Mouse (Mus musculus) liver, embryonic 11.5 days (tissue): ENCODE data around the gene Hist1h3d. TPM values are rescaled to one million over a fixed set of nuclear protein-coding genes. Genes with fewer than 3 reads are reported as not detected.
A peak's percentile ranks its signal among the peaks of the same experiment; 100 is the strongest.
"Not testable (repeated sequence)": the region's sequence is repeated elsewhere in the genome, so short reads cannot be mapped to it uniquely, and the experiment has no call there.

Experiments
- ATAC-seq: fragments of 200-750 bp; cut with Nextera tagmentation; replicated peaks from 2 replicates; pipeline ENCODE4 v1.8.0; 2017; ENCODE audit warnings: moderate number of reproducible peaks, mild to moderate bottlenecking, moderate TSS enrichment, moderate library complexity; ENCODE audit not compliant: low FRiP score
- DNase-seq: peaks from one replicate; pipeline ENCODE4 v3.0.0-alpha.2; 2017; ENCODE audit warnings: low spot score
- H3K27ac ChIP-seq: fragments of 300-500 bp; sonication (generic); 2 replicates; pipeline ENCODE4 v1.5.1; 2014; ENCODE audit warnings: mild to moderate bottlenecking, low read depth, low read length, control low read depth
- H3K27me3 ChIP-seq: fragments of 300-500 bp; sonication (generic); replicated peaks from 2 replicates; pipeline ENCODE4 v1.6.1; 2014; ENCODE audit warnings: low read length, mixed read lengths; ENCODE audit not compliant: control insufficient read depth, insufficient read depth
- H3K36me3 ChIP-seq: fragments of 300-500 bp; sonication (generic); 2 replicates; pipeline ENCODE4 v1.6.1; 2014; ENCODE audit warnings: mild to moderate bottlenecking, low read length, moderate library complexity, mixed read lengths; ENCODE audit not compliant: control insufficient read depth, insufficient read depth
- H3K4me1 ChIP-seq: fragments of 300-500 bp; sonication (generic); replicated peaks from 2 replicates; pipeline ENCODE4 v1.6.1; 2014; ENCODE audit warnings: low read length, mixed read lengths; ENCODE audit not compliant: control insufficient read depth, insufficient read depth
- H3K4me2 ChIP-seq: fragments of 300-500 bp; sonication (generic); 2 replicates; pipeline ENCODE4 v1.6.1; 2014; ENCODE audit warnings: mild to moderate bottlenecking, control low read depth, moderate library complexity
- H3K4me3 ChIP-seq: fragments of 300-500 bp; sonication (generic); 2 replicates; pipeline ENCODE4 v1.5.1; 2014; ENCODE audit warnings: low read depth, low read length, control low read depth
- H3K9ac ChIP-seq: fragments of 300-500 bp; sonication (generic); 2 replicates; pipeline ENCODE4 v1.6.1; 2014; ENCODE audit warnings: low read depth, low read length, control low read depth
- H3K9me3 ChIP-seq: fragments of 300-500 bp; sonication (generic); 2 replicates; pipeline ENCODE4 v1.6.1; 2016; ENCODE audit warnings: low read length, inconsistent platforms, mixed read lengths; ENCODE audit not compliant: control insufficient read depth
- WGBS: fragments of 180-500 bp; shearing (Covaris S2); extraction: QIAGEN DNeasy Blood & Tissue Kit; methylation state at CpG from one replicate; pipeline ENCODE4 v1.1.7; 2014; 5-methylcytosine and 5-hydroxymethylcytosine counted together
- polyA plus RNA-seq: library from polyadenylated mRNA; unstranded; fragments of >200 nt; fragmentation: Nextera tagmentation; extraction: Ambion mirVana; gene quantifications from 2 replicates; pipeline ENCODE4 v1.2.1, GENCODE M21; 2014

The Hist1h3d gene
- polyA plus RNA-seq, 1 experiment from 2014 or later, result 7.7 TPM

DNA sequence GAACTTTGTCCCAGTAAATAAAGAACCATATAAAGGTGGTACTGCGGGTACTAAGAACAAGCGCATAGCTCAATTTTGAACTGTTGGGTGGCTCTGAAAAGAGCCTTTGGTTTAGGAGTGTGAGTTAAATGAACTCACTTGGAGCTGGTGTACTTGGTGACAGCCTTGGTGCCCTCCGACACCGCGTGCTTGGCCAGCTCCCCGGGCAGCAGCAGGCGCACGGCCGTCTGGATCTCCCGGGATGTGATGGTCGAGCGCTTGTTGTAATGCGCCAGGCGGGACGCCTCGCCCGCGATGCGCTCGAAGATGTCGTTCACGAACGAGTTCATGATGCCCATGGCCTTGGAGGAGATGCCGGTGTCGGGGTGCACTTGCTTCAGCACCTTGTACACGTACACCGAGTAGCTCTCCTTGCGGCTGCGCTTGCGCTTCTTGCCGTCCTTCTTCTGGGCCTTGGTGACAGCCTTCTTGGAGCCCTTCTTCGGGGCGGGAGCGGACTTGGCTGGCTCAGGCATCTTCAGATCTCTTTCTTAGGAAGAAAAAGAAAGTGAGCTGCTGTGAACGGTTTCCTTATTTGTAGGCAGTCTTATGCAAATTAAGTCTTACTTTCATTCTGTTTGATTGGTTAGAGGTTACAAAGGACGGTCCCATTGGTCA, 10.0 kb downstream of the Hist1h3d start:
- H3K9me3 ChIP-seq, H3K27me3 ChIP-seq, H3K36me3 ChIP-seq: not testable (repeated sequence)
- WGBS, result 2% methylated on average over 20 of the region's 36 CpGs
- Histone ChIP-seq H3K4me3 (peak overlapping the region; percentile 52), H3K27ac (peak overlapping the region; percentile 100), H3K4me2 (peak overlapping the region; percentile 87), H3K9ac (peak overlapping the region; percentile 69), H3K4me1 (peaks cover 31% of the 10 kb centered on the region)
- DNase-seq (peak; percentile 72), ATAC-seq (peak; percentile 80)

DNA sequence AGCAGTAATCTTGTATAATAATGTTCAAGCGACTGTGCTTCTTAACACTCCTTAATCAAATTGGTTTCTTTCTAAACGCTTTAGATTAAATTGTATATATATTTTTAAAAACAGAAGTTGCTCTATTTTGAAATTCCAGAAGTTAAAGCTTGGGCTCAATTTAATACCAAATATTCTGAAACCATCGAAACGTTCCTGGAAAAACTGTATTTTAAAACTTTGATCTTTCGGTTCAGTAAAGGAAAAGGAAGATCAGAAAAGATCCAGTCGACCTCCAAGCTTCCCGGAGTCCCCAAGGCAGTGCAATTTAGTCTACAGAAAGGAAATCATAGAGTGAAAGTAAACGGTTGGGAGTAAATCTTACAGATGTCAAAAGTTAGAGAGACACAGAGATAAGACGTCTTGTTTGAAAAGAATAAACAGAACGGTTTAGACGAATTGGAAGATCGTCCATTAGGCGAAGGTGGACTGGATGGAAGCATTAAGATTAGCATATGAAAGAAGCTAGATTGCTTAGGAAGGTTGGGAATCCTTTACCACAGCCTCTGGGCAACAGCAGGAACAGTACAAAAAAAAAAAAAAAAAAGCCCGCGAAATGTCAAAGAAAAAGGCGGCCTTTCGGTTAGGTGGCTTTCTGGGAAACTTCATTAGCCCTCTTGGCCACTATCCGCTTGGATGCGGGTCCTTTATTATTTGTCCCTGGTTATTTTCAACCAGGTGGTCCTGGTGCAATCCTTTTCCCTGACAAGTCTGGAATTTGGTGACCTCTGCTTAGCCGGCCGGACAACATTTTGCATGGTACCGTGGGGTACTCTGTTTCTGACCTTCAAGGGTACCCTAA, 10.8 kb downstream of the Hist1h3d start:
- peaks cover 28% of the 10 kb centered on the region for H3K4me1 ChIP-seq
- H3K27ac ChIP-seq, result peak overlapping the region; percentile 100
- 3% methylated on average over 22 of the region's 22 CpGs for WGBS
- H3K4me2 ChIP-seq, result peak overlapping the region; percentile 87
- peak overlapping the region; percentile 75 for H3K9ac ChIP-seq
- H3K4me3 ChIP-seq, result peak overlapping the region; percentile 43
- no peaks in the 10 kb centered on the region for H3K27me3 ChIP-seq
- no peak for ATAC-seq
- H3K9me3 ChIP-seq, result no peaks in the 10 kb centered on the region
- DNase-seq, result no peak
- no peaks in the 10 kb centered on the region for H3K36me3 ChIP-seq

DNA sequence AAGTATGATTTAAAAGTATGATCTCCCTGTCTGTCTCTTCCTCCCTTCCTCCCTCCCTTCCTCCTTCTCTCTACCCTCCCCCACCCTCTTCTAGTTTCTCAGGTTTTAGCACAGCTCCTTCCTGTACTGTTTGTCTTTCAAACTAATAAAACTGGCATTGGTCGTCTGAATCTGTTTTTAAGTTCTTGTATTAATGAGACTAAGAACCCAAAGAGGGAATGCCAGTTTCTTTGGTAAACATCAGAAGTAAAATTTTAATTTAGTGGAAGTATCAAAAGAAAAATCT, 11.3 kb downstream of the Hist1h3d start:
- H3K27me3 ChIP-seq, result no peaks in the 10 kb centered on the region
- peak overlapping the region; percentile 75 for H3K9ac ChIP-seq
- no peaks in the 10 kb centered on the region for H3K36me3 ChIP-seq
- H3K4me3 ChIP-seq, result peak overlapping the region; percentile 43
- H3K27ac ChIP-seq, result peak overlapping the region; percentile 100
- no peak for ATAC-seq
- H3K4me1 ChIP-seq, result peaks cover 27% of the 10 kb centered on the region
- DNase-seq, result no peak
- WGBS, result 16% methylated on average over 1 of the region's 1 CpGs
- H3K9me3 ChIP-seq, result no peaks in the 10 kb centered on the region
- peak overlapping the region; percentile 87 for H3K4me2 ChIP-seq

DNA sequence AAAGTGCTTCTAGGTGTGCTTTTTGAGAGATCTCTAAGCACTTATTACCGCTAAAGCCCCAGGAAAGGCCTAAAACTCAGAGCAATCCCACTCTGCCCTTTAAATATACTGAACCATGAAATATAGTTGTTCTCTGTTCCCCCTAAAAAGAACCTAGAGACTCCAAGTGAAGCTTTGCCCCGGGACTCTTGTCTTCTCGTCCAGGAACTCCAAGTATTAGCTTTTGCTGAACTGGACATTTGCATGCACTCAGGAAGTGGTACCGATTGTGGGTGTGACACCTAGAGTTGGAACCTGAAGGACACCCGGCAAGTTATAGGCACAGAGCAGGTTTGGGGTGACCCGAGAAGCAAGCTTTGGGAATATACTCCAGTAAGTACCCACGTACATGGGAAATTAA, 15.6 kb downstream of the Hist1h3d start:
- H3K4me2 ChIP-seq, result no peak overlapping the region
- WGBS, result 95% methylated on average over 7 of the region's 7 CpGs
- ATAC-seq (no peak), DNase-seq (no peak)
- peaks cover 37% of the 10 kb centered on the region for H3K4me1 ChIP-seq
- no peaks in the 10 kb centered on the region for H3K27me3 ChIP-seq
- no peak overlapping the region for H3K9ac ChIP-seq
- H3K4me3 ChIP-seq, result no peak overlapping the region
- no peak overlapping the region for H3K27ac ChIP-seq
- H3K36me3 ChIP-seq, result no peaks in the 10 kb centered on the region
- no peaks in the 10 kb centered on the region for H3K9me3 ChIP-seq

DNA sequence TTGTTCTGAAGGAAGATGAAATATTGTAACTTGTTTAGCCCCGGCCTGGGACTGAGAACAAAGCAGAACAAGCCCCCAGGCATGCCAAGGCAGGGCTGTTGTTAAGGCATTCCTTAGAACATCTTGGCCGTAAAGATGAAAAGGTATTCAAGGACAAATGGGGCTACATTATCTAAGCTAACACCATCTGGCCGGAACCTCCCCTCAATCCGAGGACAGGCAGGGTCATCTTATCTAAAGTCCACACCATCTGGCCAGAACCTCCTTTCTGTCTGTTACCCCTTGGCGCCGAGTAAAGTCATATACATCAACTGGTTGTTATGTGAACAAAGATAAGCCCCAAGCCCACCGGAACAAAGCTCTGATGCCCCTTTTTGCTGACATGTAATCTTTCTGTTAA, 16.3 kb downstream of the Hist1h3d start:
- not testable (repeated sequence) for H3K4me3 ChIP-seq, H3K27ac ChIP-seq, H3K9ac ChIP-seq, H3K9me3 ChIP-seq, H3K36me3 ChIP-seq, ATAC-seq, H3K27me3 ChIP-seq, DNase-seq, H3K4me2 ChIP-seq
- peaks cover 35% of the 10 kb centered on the region for H3K4me1 ChIP-seq
- WGBS, result 62% methylated on average over 7 of the region's 7 CpGs

DNA sequence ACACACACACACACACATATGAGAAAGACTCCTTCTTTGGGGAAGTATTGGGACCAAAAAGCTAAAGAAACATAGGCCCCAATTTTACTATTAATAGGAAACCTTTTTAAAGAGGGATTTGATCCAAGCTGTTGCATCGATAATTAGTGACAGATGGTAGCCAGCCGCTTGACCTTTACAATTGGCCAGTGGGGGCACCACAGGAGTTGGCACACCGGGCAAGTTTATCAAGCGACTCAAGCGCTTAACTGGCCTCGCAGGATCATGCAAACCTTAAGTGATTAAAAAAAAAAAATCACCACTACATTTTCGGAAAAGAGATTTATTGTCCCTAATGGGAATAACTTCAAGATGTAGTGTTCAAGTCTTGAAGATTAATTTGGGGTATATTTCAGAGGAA, 17.1 kb downstream of the Hist1h3d start:
- H3K9ac ChIP-seq, result no peak overlapping the region
- H3K27ac ChIP-seq, result no peak overlapping the region; the same call in 1 of the 2 replicates
- ATAC-seq (no peak), DNase-seq (no peak)
- H3K4me3 ChIP-seq, result no peak overlapping the region
- H3K36me3 ChIP-seq, result no peaks in the 10 kb centered on the region
- peaks cover 32% of the 10 kb centered on the region for H3K4me1 ChIP-seq
- no peaks in the 10 kb centered on the region for H3K9me3 ChIP-seq
- H3K4me2 ChIP-seq, result no peak overlapping the region
- WGBS, result 82% methylated on average over 7 of the region's 7 CpGs
- H3K27me3 ChIP-seq, result no peaks in the 10 kb centered on the region

DNA sequence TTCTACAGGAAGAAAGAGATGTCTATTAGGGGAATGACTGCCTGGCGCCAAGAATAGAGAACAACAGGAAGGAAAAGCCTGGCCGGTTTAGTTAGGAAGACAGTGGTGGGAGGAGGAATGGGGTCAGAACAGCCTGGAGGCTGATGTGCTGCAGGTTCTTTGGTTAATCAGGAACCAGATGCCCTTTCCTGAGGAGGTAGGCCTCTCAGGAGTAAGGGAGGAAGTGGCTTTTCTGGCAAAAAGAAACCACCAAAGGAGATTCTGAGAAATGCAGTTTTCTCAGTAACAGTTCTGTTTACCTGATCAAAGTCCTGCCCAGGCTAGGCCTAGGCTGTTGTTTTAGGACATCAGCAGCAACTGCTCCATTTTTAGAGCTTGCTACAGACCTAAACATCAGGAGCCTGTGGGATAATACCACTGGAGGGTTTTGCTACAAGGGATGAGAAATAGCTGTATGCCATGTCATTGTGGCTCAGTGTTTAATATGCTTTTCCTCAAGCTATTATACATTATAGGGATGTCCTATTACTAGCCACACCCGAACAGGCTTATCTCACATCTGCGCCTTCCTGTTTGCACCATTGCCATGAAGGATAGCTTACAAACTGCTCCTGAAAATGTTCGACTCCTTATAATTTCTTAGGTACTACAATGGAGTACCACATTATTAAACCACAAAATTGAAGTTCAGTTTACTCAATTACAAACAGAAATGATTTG, 17.6 kb downstream of the Hist1h3d start:
- no peak for ATAC-seq
- Histone ChIP-seq H3K27me3 (no peaks in the 10 kb centered on the region), H3K36me3 (no peaks in the 10 kb centered on the region), H3K27ac (peak overlapping the region; percentile 58), H3K9ac (no peak overlapping the region), H3K4me3 (no peak overlapping the region), H3K4me2 (no peak overlapping the region), H3K4me1 (peaks cover 32% of the 10 kb centered on the region), H3K9me3 (no peaks in the 10 kb centered on the region)
- no peak for DNase-seq
- WGBS, result 45% methylated on average over 5 of the region's 5 CpGs

DNA sequence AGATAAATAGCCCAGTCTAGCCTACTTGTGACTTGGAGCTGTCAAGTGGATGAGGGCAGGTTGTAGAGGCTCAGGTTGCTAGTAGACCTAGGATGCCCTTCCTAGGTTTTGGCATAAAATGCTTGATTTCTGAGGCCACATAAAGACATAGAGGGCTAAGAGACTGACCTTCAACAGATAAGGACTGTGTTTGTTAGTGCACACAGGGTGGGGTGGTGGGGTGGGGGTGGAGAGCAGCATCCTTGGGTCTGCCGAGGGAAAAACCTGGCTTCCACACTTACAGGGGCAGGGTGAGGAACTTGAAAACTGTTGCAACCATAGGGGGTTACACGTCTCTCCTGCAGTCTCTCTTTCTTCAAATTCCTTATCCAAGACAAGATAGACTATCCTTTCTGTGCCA, 19.6 kb downstream of the Hist1h3d start:
- Histone ChIP-seq H3K9me3 (no peaks in the 10 kb centered on the region), H3K4me2 (peak overlapping the region; percentile 20; the same call in 1 of the 2 replicates), H3K27me3 (no peaks in the 10 kb centered on the region), H3K36me3 (no peaks in the 10 kb centered on the region), H3K4me3 (no peak overlapping the region), H3K9ac (peak overlapping the region; percentile 26), H3K27ac (peak overlapping the region; percentile 75; the same call in 1 of the 2 replicates), H3K4me1 (peaks cover 32% of the 10 kb centered on the region)
- 45% methylated on average over 2 of the region's 2 CpGs for WGBS
- 0 out of 2 replicates have a peak, but pooled peaks have one; percentile 27 for ATAC-seq
- no peak for DNase-seq
